8 mouse cellular contexts compared by ENCODE assay signal in genomic region chr4:41760288-41760721, GRCm38 (mm10). TPM values are rescaled to one million over a fixed set of nuclear protein-coding genes. Genes with fewer than 3 reads are reported as not detected.
DNase-seq lines count a peak whose midpoint lies in the region; ATAC-seq and TF ChIP-seq lines count a peak whose summit lies in the region.

No protein-coding gene starts in this region.

- peak; percentile 87 for ATAC-seq in heart, embryonic 13.5 days (ENCODE audit: extremely low read depth, insufficient number of reproducible peaks, low FRiP score, low TSS enrichment)
- peak; percentile 93 for ATAC-seq in kidney, postnatal 0 days (replicated peaks; ENCODE audit: low FRiP score, low read depth)
- peak; percentile 87 for ATAC-seq in liver, embryonic 14.5 days (ENCODE audit: insufficient read depth)
- ATAC-seq in neural tube, embryonic 11.5 days (ENCODE audit: insufficient read depth, low FRiP score, low TSS enrichment) = peak; percentile 89

- no peak for TF ChIP-seq EP300 in ES-Bruce4 (IDR thresholded peaks at IDR 0.05; ENCODE audit: insufficient read depth, low read depth, low read length)
- TF ChIP-seq EP300 in liver, embryonic 14.5 days (IDR thresholded peaks at IDR 0.05; ENCODE audit: low read depth) = no peak

- no peaks in the 10 kb centered on the region for H3K9me3 ChIP-seq in ES-Bruce4 (replicated peaks; ENCODE audit: control insufficient read depth, insufficient read depth, low read length, poor library complexity, severe bottlenecking)
- H3K9me3 ChIP-seq in heart, embryonic 13.5 days = no peaks in the 10 kb centered on the region
- H3K9me3 ChIP-seq in kidney, postnatal 0 days (replicated peaks; ENCODE audit: low read length) = no peaks in the 10 kb centered on the region
- H3K9me3 ChIP-seq in liver, embryonic 14.5 days (ENCODE audit: control insufficient read depth, low read length) = no peaks in the 10 kb centered on the region
- no peaks in the 10 kb centered on the region for H3K9me3 ChIP-seq in neural tube, embryonic 11.5 days (ENCODE audit: control insufficient read depth, low read length)

- H3K4me2 ChIP-seq in heart, embryonic 13.5 days = peak overlapping the region; percentile 83
- H3K4me2 ChIP-seq in kidney, postnatal 0 days (ENCODE audit: low read length) = peak overlapping the region; percentile 70
- peak overlapping the region; percentile 70 for H3K4me2 ChIP-seq in liver, embryonic 14.5 days (ENCODE audit: low read depth)
- H3K4me2 ChIP-seq in neural tube, embryonic 11.5 days (ENCODE audit: low read depth) = peak overlapping the region; percentile 53

- H3K27ac ChIP-seq in ES-Bruce4 (ENCODE audit: insufficient read depth, low read length) = no peak overlapping the region
- peak overlapping the region; percentile 79 for H3K27ac ChIP-seq in embryonic fibroblast, embryonic 13.5 days (ENCODE audit: insufficient read depth, low read length)
- H3K27ac ChIP-seq in heart, embryonic 13.5 days (replicated peaks) = peak overlapping the region; percentile 98
- peak overlapping the region; percentile 92 for H3K27ac ChIP-seq in kidney, postnatal 0 days
- peak overlapping the region; percentile 27 for H3K27ac ChIP-seq in liver, embryonic 14.5 days
- H3K27ac ChIP-seq in neural tube, embryonic 11.5 days (ENCODE audit: low read depth, low read length) = peak overlapping the region; percentile 27; the same call in 1 of the 2 replicates

- DNase-seq in brain, adult 2 months (ENCODE audit: low read depth, low spot score) = peak; percentile 91
- peak; percentile 97 for DNase-seq in kidney, postnatal 0 days (ENCODE audit: low spot score)
- DNase-seq in liver, embryonic 14.5 days (ENCODE audit: low read depth in 3 of 3, low spot score in 3 of 3) = peak; percentile 71 to 75 (median 71)
- peak; percentile 86 for DNase-seq in neural tube, embryonic 11.5 days (ENCODE audit: low spot score)
- peak; percentile 91 for DNase-seq in testis, postnatal 10 days (ENCODE audit: low spot score)

- H3K36me3 ChIP-seq in ES-Bruce4 (ENCODE audit: control insufficient read depth, insufficient read depth, low read length, poor library complexity, severe bottlenecking) = peaks cover 8% of the 10 kb centered on the region
- peaks cover 24% of the 10 kb centered on the region for H3K36me3 ChIP-seq in heart, embryonic 13.5 days
- H3K36me3 ChIP-seq in kidney, postnatal 0 days (ENCODE audit: insufficient read depth, low read length) = no peaks in the 10 kb centered on the region
- no peaks in the 10 kb centered on the region; the same call in 1 of the 2 replicates for H3K36me3 ChIP-seq in liver, embryonic 14.5 days (replicated peaks; ENCODE audit: control insufficient read depth, insufficient read depth, low read depth)
- H3K36me3 ChIP-seq in neural tube, embryonic 11.5 days (ENCODE audit: control insufficient read depth, insufficient read depth, low read length) = no peaks in the 10 kb centered on the region; the same call in 1 of the 2 replicates

- WGBS in heart, embryonic 13.5 days = 2% methylated on average over 15 of the region's 15 CpGs
- whole genome bisulfite sequencing in kidney, postnatal 0 days = under 1% methylated on average over 15 of the region's 15 CpGs
- WGBS in liver, embryonic 14.5 days (ENCODE audit: insufficient replicate concordance) = 1% methylated on average over 15 of the region's 15 CpGs
- WGBS in neural tube, embryonic 11.5 days = under 1% methylated on average over 15 of the region's 15 CpGs

- H3K4me1 ChIP-seq in ES-Bruce4 (ENCODE audit: control insufficient read depth, insufficient read depth, low read length) = peaks cover 3% of the 10 kb centered on the region
- 0 out of 2 replicates have a peak, but pooled peaks cover 2% of the 10 kb centered on the region for H3K4me1 ChIP-seq in embryonic fibroblast, embryonic 13.5 days (ENCODE audit: control insufficient read depth, insufficient read depth, low read length)
- peaks cover 63% of the 10 kb centered on the region for H3K4me1 ChIP-seq in heart, embryonic 13.5 days
- H3K4me1 ChIP-seq in kidney, postnatal 0 days (replicated peaks; ENCODE audit: insufficient read depth, low read length) = peaks cover 34% of the 10 kb centered on the region
- H3K4me1 ChIP-seq in liver, embryonic 14.5 days (replicated peaks; ENCODE audit: control insufficient read depth in 2 of 2, insufficient read depth in 2 of 2, low read length in 1 of 2) = peaks cover 18 to 30% of the 10 kb centered on the region in 2 experiments
- peaks cover 16% of the 10 kb centered on the region for H3K4me1 ChIP-seq in neural tube, embryonic 11.5 days (ENCODE audit: control insufficient read depth, insufficient read depth, low read length)

- H3K4me3 ChIP-seq in ES-Bruce4 (ENCODE audit: low read depth, low read length) = peak overlapping the region; percentile 62
- H3K4me3 ChIP-seq in embryonic fibroblast, embryonic 13.5 days (ENCODE audit: insufficient read depth, low read length) = peak overlapping the region; percentile 75
- H3K4me3 ChIP-seq in heart, embryonic 13.5 days = peak overlapping the region; percentile 58
- peak overlapping the region; percentile 41 for H3K4me3 ChIP-seq in kidney, postnatal 0 days (replicated peaks; ENCODE audit: low read depth, low read length)
- H3K4me3 ChIP-seq in liver, embryonic 14.5 days (ENCODE audit: insufficient read depth in 1 of 2, low read depth in 2 of 2, low read length in 2 of 2) = peak overlapping the region; percentile 41 to 52
- H3K4me3 ChIP-seq in neural tube, embryonic 11.5 days (ENCODE audit: low read depth, low read length) = peak overlapping the region; percentile 40

- no peaks in the 10 kb centered on the region for H3K27me3 ChIP-seq in ES-Bruce4 (ENCODE audit: control insufficient read depth, insufficient read depth, low read length, poor library complexity, severe bottlenecking)
- H3K27me3 ChIP-seq in heart, embryonic 13.5 days (replicated peaks) = no peaks in the 10 kb centered on the region
- H3K27me3 ChIP-seq in kidney, postnatal 0 days (ENCODE audit: insufficient read depth, low read length) = no peaks in the 10 kb centered on the region
- no peaks in the 10 kb centered on the region for H3K27me3 ChIP-seq in liver, embryonic 14.5 days (ENCODE audit: control insufficient read depth, insufficient read depth, low read length)
- H3K27me3 ChIP-seq in neural tube, embryonic 11.5 days (ENCODE audit: control insufficient read depth, insufficient read depth, low read length) = no peaks in the 10 kb centered on the region

- TF ChIP-seq POLR2A in ES-Bruce4 (IDR thresholded peaks at IDR 0.05; ENCODE audit: insufficient read depth, low read length) = no peak
- TF ChIP-seq POLR2A in embryonic fibroblast, embryonic 13.5 days (IDR thresholded peaks at IDR 0.05; ENCODE audit: low read depth, low read length) = peak; percentile 71

- peak overlapping the region; percentile 17; the same call in 1 of the 2 replicates for H3K9ac ChIP-seq in ES-Bruce4 (ENCODE audit: low read depth, poor library complexity, severe bottlenecking)
- H3K9ac ChIP-seq in heart, embryonic 13.5 days = peak overlapping the region; percentile 84
- peak overlapping the region; percentile 51 for H3K9ac ChIP-seq in kidney, postnatal 0 days (ENCODE audit: low read depth, low read length)
- H3K9ac ChIP-seq in liver, embryonic 14.5 days (replicated peaks) = peak overlapping the region; percentile 47
- H3K9ac ChIP-seq in neural tube, embryonic 11.5 days (ENCODE audit: low read length) = peak overlapping the region; percentile 45

- TF ChIP-seq CTCF in ES-Bruce4 (IDR thresholded peaks at IDR 0.05; ENCODE audit: low read depth, low read length) = peak; percentile 26
- TF ChIP-seq CTCF in embryonic fibroblast, embryonic 13.5 days (IDR thresholded peaks at IDR 0.05; ENCODE audit: borderline replicate concordance, insufficient read depth, low read length) = no peak
- TF ChIP-seq CTCF in kidney, postnatal 0 days (IDR thresholded peaks at IDR 0.05; ENCODE audit: low read depth) = peak; percentile 53
- peak; percentile 63 for TF ChIP-seq CTCF in liver, embryonic 14.5 days (IDR thresholded peaks at IDR 0.05; ENCODE audit: low read depth)

RNA-seq across cellular contexts. Expression of gene Sigmar1, which starts 4.3 kb away (rescaled TPM):
- polyA plus RNA-seq in ES-Bruce4 (2011; ENCODE audit: insufficient read depth, insufficient read length, low read depth, missing spikeins) = 62.6 and 63.1 TPM in 2 replicates
- polyA plus RNA-seq in embryonic fibroblast, embryonic 13.5 days (2011; ENCODE audit: insufficient read length, low read depth, missing spikeins) = 78.6 and 103 TPM in 2 replicates
- 63.3 and 69.8 TPM in 2 replicates for polyA plus RNA-seq in heart, embryonic 13.5 days (2015; fragmentation: Nextera tagmentation; extraction: Ambion mirVana)
- polyA plus RNA-seq in kidney, postnatal 0 days (2015; fragmentation: Nextera tagmentation; extraction: Ambion mirVana) = 58.4 and 64.4 TPM in 2 replicates
- polyA plus RNA-seq in liver, embryonic 14.5 days (2012; rRNA removed) = 24.4 and 30.2 TPM in 2 replicates
- polyA plus RNA-seq in liver, embryonic 14.5 days (2014; fragmentation: Nextera tagmentation; extraction: Ambion mirVana) = 36.0 and 36.2 TPM in 2 replicates
- polyA plus RNA-seq in neural tube, embryonic 11.5 days (2014; fragmentation: Nextera tagmentation; extraction: Ambion mirVana) = 77.8 and 83.7 TPM in 2 replicates

RNA-seq across cellular contexts. Expression of gene Galt, which starts 5.3 kb away (rescaled TPM):
- 21.7 and 21.9 TPM in 2 replicates for polyA plus RNA-seq in ES-Bruce4 (2011; ENCODE audit: insufficient read depth, insufficient read length, low read depth, missing spikeins)
- polyA plus RNA-seq in embryonic fibroblast, embryonic 13.5 days (2011; ENCODE audit: insufficient read length, low read depth, missing spikeins) = 25.1 and 25.5 TPM in 2 replicates
- 54.1 and 61.6 TPM in 2 replicates for polyA plus RNA-seq in heart, embryonic 13.5 days (2015; fragmentation: Nextera tagmentation; extraction: Ambion mirVana)
- 72.1 and 75.2 TPM in 2 replicates for polyA plus RNA-seq in kidney, postnatal 0 days (2015; fragmentation: Nextera tagmentation; extraction: Ambion mirVana)
- polyA plus RNA-seq in liver, embryonic 14.5 days (2012; rRNA removed) = 24.2 and 29.5 TPM in 2 replicates
- polyA plus RNA-seq in liver, embryonic 14.5 days (2014; fragmentation: Nextera tagmentation; extraction: Ambion mirVana) = 19.2 and 22.1 TPM in 2 replicates
- polyA plus RNA-seq in neural tube, embryonic 11.5 days (2014; fragmentation: Nextera tagmentation; extraction: Ambion mirVana) = 22.7 and 25.3 TPM in 2 replicates

RNA-seq across cellular contexts. Expression of gene Ccl27a, which starts 13.7 kb away (rescaled TPM):
- 28.4 and 32.8 TPM in 2 replicates for polyA plus RNA-seq in ES-Bruce4 (2011; ENCODE audit: insufficient read depth, insufficient read length, low read depth, missing spikeins)
- 12.6 and 13.4 TPM in 2 replicates for polyA plus RNA-seq in embryonic fibroblast, embryonic 13.5 days (2011; ENCODE audit: insufficient read length, low read depth, missing spikeins)
- polyA plus RNA-seq in heart, embryonic 13.5 days (2015; fragmentation: Nextera tagmentation; extraction: Ambion mirVana) = 44.5 and 49.3 TPM in 2 replicates
- 39.1 and 42.1 TPM in 2 replicates for polyA plus RNA-seq in kidney, postnatal 0 days (2015; fragmentation: Nextera tagmentation; extraction: Ambion mirVana)
- 9.5 and 10.8 TPM in 2 replicates for polyA plus RNA-seq in liver, embryonic 14.5 days (2012; rRNA removed)
- polyA plus RNA-seq in liver, embryonic 14.5 days (2014; fragmentation: Nextera tagmentation; extraction: Ambion mirVana) = 7.8 and 8.2 TPM in 2 replicates
- 64.8 and 69.6 TPM in 2 replicates for polyA plus RNA-seq in neural tube, embryonic 11.5 days (2014; fragmentation: Nextera tagmentation; extraction: Ambion mirVana)

RNA-seq across cellular contexts. Expression of gene Arid3c, which starts 29.4 kb away (rescaled TPM):
- polyA plus RNA-seq in ES-Bruce4 (2011; ENCODE audit: insufficient read depth, insufficient read length, low read depth, missing spikeins) = 0.64 and 0.69 TPM in 2 replicates
- polyA plus RNA-seq in embryonic fibroblast, embryonic 13.5 days (2011; ENCODE audit: insufficient read length, low read depth, missing spikeins) = not detected in 2 replicates
- polyA plus RNA-seq in heart, embryonic 13.5 days (2015; fragmentation: Nextera tagmentation; extraction: Ambion mirVana) = not detected in 2 replicates
- polyA plus RNA-seq in kidney, postnatal 0 days (2015; fragmentation: Nextera tagmentation; extraction: Ambion mirVana) = 0.08 and 0.14 TPM in 2 replicates
- not detected in 2 replicates for polyA plus RNA-seq in liver, embryonic 14.5 days (2012; rRNA removed)
- not detected in 2 replicates for polyA plus RNA-seq in liver, embryonic 14.5 days (2014; fragmentation: Nextera tagmentation; extraction: Ambion mirVana)
- polyA plus RNA-seq in neural tube, embryonic 11.5 days (2014; fragmentation: Nextera tagmentation; extraction: Ambion mirVana) = 1.2 and 2.0 TPM in 2 replicates

RNA-seq across cellular contexts. Expression of gene Dctn3, which starts 37.3 kb away (rescaled TPM):
- polyA plus RNA-seq in ES-Bruce4 (2011; ENCODE audit: insufficient read depth, insufficient read length, low read depth, missing spikeins) = 65.1 and 67.6 TPM in 2 replicates
- polyA plus RNA-seq in embryonic fibroblast, embryonic 13.5 days (2011; ENCODE audit: insufficient read length, low read depth, missing spikeins) = 81.6 and 98.1 TPM in 2 replicates
- polyA plus RNA-seq in heart, embryonic 13.5 days (2015; fragmentation: Nextera tagmentation; extraction: Ambion mirVana) = 128 and 139 TPM in 2 replicates
- 152 and 154 TPM in 2 replicates for polyA plus RNA-seq in kidney, postnatal 0 days (2015; fragmentation: Nextera tagmentation; extraction: Ambion mirVana)
- polyA plus RNA-seq in liver, embryonic 14.5 days (2012; rRNA removed) = 28.7 and 39.8 TPM in 2 replicates
- 63.9 and 68.6 TPM in 2 replicates for polyA plus RNA-seq in liver, embryonic 14.5 days (2014; fragmentation: Nextera tagmentation; extraction: Ambion mirVana)
- polyA plus RNA-seq in neural tube, embryonic 11.5 days (2014; fragmentation: Nextera tagmentation; extraction: Ambion mirVana) = 171 and 180 TPM in 2 replicates

Comparison
In these comparisons a context has a peak if more than half of its experiments do, and no peak if none do; other contexts are left out.
1. H3K9ac ChIP-seq: peak in every context shown above with its lines; median percentile 84 in heart, embryonic 13.5 days; 51 in kidney, postnatal 0 days; 47 in liver, embryonic 14.5 days; 45 in neural tube, embryonic 11.5 days; 17 in ES-Bruce4.